Mouse (Mus musculus): ENCODE measurements around the gene Cby3. TPM values are rescaled to one million over a fixed set of nuclear protein-coding genes. Genes with fewer than 3 reads are reported as not detected.
A peak's percentile ranks its signal among the peaks of the same experiment; 100 is the strongest.

The Cby3 gene
- total and polyA plus RNA-seq, 2 experiments from 2014 or later = not detected

- TF ChIP-seq EP300 (IDR thresholded peaks at IDR 0.05; ENCODE audit: low read depth) = no peak
- TF ChIP-seq CTCF (IDR thresholded peaks at IDR 0.05; ENCODE audit: low read depth) = no peak
Observed at GRCm38 (mm10) chr11:50394731-50395130, 40.5 kb downstream of the Cby3 start.

GRCm38 (mm10) chr11:50396766-50397307 lies 42.6 kb downstream of the Cby3 start:
- no peak overlapping the region for H3K4me3 ChIP-seq (ENCODE audit: low read depth, low read length)
- no peak for DNase-seq (ENCODE audit: low spot score)
- no peaks in the 10 kb centered on the region for H3K9me3 ChIP-seq (replicated peaks; ENCODE audit: control insufficient read depth, low read length)
- H3K36me3 ChIP-seq (replicated peaks; ENCODE audit: control insufficient read depth, insufficient read depth, low read length) = peaks cover 79% of the 10 kb centered on the region
- ATAC-seq (ENCODE audit: insufficient read depth, low read depth) = peak; percentile 62; the same call in 1 of the 2 replicates
- no peaks in the 10 kb centered on the region for H3K4me1 ChIP-seq (ENCODE audit: control insufficient read depth, insufficient read depth)
- no peak overlapping the region for H3K27ac ChIP-seq (ENCODE audit: low read depth)
- 62% methylated on average over 11 of the region's 11 CpGs for WGBS
- H3K27me3 ChIP-seq (ENCODE audit: control insufficient read depth, insufficient read depth, low read length) = no peaks in the 10 kb centered on the region
- no peak overlapping the region for H3K9ac ChIP-seq (replicated peaks; ENCODE audit: low read depth, low read length)
- no peak overlapping the region for H3K4me2 ChIP-seq (ENCODE audit: low read depth, low read length)
- TF ChIP-seq EP300 (IDR thresholded peaks at IDR 0.05; ENCODE audit: low read depth) (no peak), CTCF (IDR thresholded peaks at IDR 0.05; ENCODE audit: low read depth) (no peak)

More at GRCm38 (mm10) chr11:50394731-50395130, 40.5 kb downstream of the Cby3 start:
- WGBS = 86% methylated on average over 7 of the region's 7 CpGs
- Histone ChIP-seq H3K4me2 (ENCODE audit: low read depth, low read length) (no peak overlapping the region), H3K9ac (replicated peaks; ENCODE audit: low read depth, low read length) (no peak overlapping the region), H3K4me3 (ENCODE audit: low read depth, low read length) (no peak overlapping the region), H3K36me3 (replicated peaks; ENCODE audit: control insufficient read depth, insufficient read depth, low read length) (peaks cover 64% of the 10 kb centered on the region), H3K9me3 (replicated peaks; ENCODE audit: control insufficient read depth, low read length) (no peaks in the 10 kb centered on the region), H3K27ac (ENCODE audit: low read depth) (no peak overlapping the region), H3K27me3 (ENCODE audit: control insufficient read depth, insufficient read depth, low read length) (no peaks in the 10 kb centered on the region), H3K4me1 (ENCODE audit: control insufficient read depth, insufficient read depth) (peaks cover 8% of the 10 kb centered on the region)
- no peak for DNase-seq (ENCODE audit: low spot score)
- ATAC-seq (ENCODE audit: insufficient read depth, low read depth) = no peak

- H3K27me3 ChIP-seq (ENCODE audit: control insufficient read depth, insufficient read depth, low read length) = no peaks in the 10 kb centered on the region
- WGBS = 64% methylated on average over 9 of the region's 9 CpGs
- DNase-seq (ENCODE audit: low spot score) (no peak), ATAC-seq (ENCODE audit: insufficient read depth, low read depth) (0 out of 2 replicates have a peak, but pooled peaks have one; percentile 8)
- no peak overlapping the region for H3K27ac ChIP-seq (ENCODE audit: low read depth)
- H3K9ac ChIP-seq (replicated peaks; ENCODE audit: low read depth, low read length) = no peak overlapping the region
- no peak overlapping the region for H3K4me3 ChIP-seq (ENCODE audit: low read depth, low read length)
- H3K4me1 ChIP-seq (ENCODE audit: control insufficient read depth, insufficient read depth) = 0 out of 2 replicates have a peak, but pooled peaks cover 2% of the 10 kb centered on the region
- H3K4me2 ChIP-seq (ENCODE audit: low read depth, low read length) = no peak overlapping the region
- TF ChIP-seq CTCF (IDR thresholded peaks at IDR 0.05; ENCODE audit: low read depth) = no peak
- TF ChIP-seq EP300 (IDR thresholded peaks at IDR 0.05; ENCODE audit: low read depth) = no peak
- H3K36me3 ChIP-seq (replicated peaks; ENCODE audit: control insufficient read depth, insufficient read depth, low read length) = peaks cover 84% of the 10 kb centered on the region
- H3K9me3 ChIP-seq (replicated peaks; ENCODE audit: control insufficient read depth, low read length) = no peaks in the 10 kb centered on the region
Observed at GRCm38 (mm10) chr11:50397316-50397715, 43.1 kb downstream of the Cby3 start.

- DNase-seq (ENCODE audit: low spot score) (no peak), ATAC-seq (ENCODE audit: insufficient read depth, low read depth) (no peak)
- Histone ChIP-seq H3K27ac (ENCODE audit: low read depth) (no peak overlapping the region), H3K4me1 (ENCODE audit: control insufficient read depth, insufficient read depth) (peaks cover 16% of the 10 kb centered on the region; the same call in 1 of the 2 replicates), H3K4me3 (ENCODE audit: low read depth, low read length) (no peak overlapping the region), H3K9me3 (replicated peaks; ENCODE audit: control insufficient read depth, low read length) (no peaks in the 10 kb centered on the region), H3K27me3 (ENCODE audit: control insufficient read depth, insufficient read depth, low read length) (no peaks in the 10 kb centered on the region), H3K4me2 (ENCODE audit: low read depth, low read length) (no peak overlapping the region), H3K9ac (replicated peaks; ENCODE audit: low read depth, low read length) (no peak overlapping the region), H3K36me3 (replicated peaks; ENCODE audit: control insufficient read depth, insufficient read depth, low read length) (peaks cover 76% of the 10 kb centered on the region)
- no peak for TF ChIP-seq CTCF (IDR thresholded peaks at IDR 0.05; ENCODE audit: low read depth)
- no peak for TF ChIP-seq EP300 (IDR thresholded peaks at IDR 0.05; ENCODE audit: low read depth)
- WGBS = 86% methylated on average over 13 of the region's 13 CpGs
Observed at GRCm38 (mm10) chr11:50398803-50399202, 44.5 kb downstream of the Cby3 start.

- 82% methylated on average over 3 of the region's 3 CpGs for WGBS
- Histone ChIP-seq H3K27ac (ENCODE audit: low read depth) (peak overlapping the region; percentile 82), H3K4me2 (ENCODE audit: low read depth, low read length) (no peak overlapping the region), H3K36me3 (replicated peaks; ENCODE audit: control insufficient read depth, insufficient read depth, low read length) (peaks cover 79% of the 10 kb centered on the region), H3K27me3 (ENCODE audit: control insufficient read depth, insufficient read depth, low read length) (no peaks in the 10 kb centered on the region), H3K9ac (replicated peaks; ENCODE audit: low read depth, low read length) (no peak overlapping the region), H3K9me3 (replicated peaks; ENCODE audit: control insufficient read depth, low read length) (no peaks in the 10 kb centered on the region), H3K4me1 (ENCODE audit: control insufficient read depth, insufficient read depth) (peaks cover 25% of the 10 kb centered on the region), H3K4me3 (ENCODE audit: low read depth, low read length) (no peak overlapping the region)
- TF ChIP-seq CTCF (IDR thresholded peaks at IDR 0.05; ENCODE audit: low read depth) = no peak
- TF ChIP-seq EP300 (IDR thresholded peaks at IDR 0.05; ENCODE audit: low read depth) = no peak
- ATAC-seq (ENCODE audit: insufficient read depth, low read depth) (no peak), DNase-seq (ENCODE audit: low spot score) (no peak)
Observed at GRCm38 (mm10) chr11:50402481-50402880, 48.2 kb downstream of the Cby3 start.

Data from heart, postnatal 0 days (tissue).